Mouse (Mus musculus) heart, adult 2 months (tissue): ENCODE results near the gene Odf4. TPM values are rescaled to one million over a fixed set of nuclear protein-coding genes. Genes with fewer than 3 reads are reported as not detected.
"Not testable (repeated sequence)": the region's sequence is repeated elsewhere in the genome, so short reads cannot be mapped to it uniquely, and the experiment has no call there.

ENCODE experiments used
- DNase-seq, 2 experiments: peaks; one replicate each; pipeline ENCODE4 v3.0.0; 2021
- H3K27ac ChIP-seq: fragments of 200-600 bp; 2 replicates; pipeline ENCODE4 v1.8.1; 2022
- H3K27me3 ChIP-seq: fragments of 200-500 bp; 2 replicates; pipeline ENCODE4 v1.6.1; 2012; ENCODE audit warnings: mild to moderate bottlenecking, low read length, inconsistent platforms, mixed read lengths; ENCODE audit not compliant: control insufficient read depth, insufficient read depth
- H3K36me3 ChIP-seq: fragments of 200-500 bp; 2 replicates; pipeline ENCODE4 v1.6.1; 2012; ENCODE audit warnings: low read length, inconsistent platforms; ENCODE audit not compliant: control insufficient read depth, insufficient read depth
- H3K4me1 ChIP-seq: fragments of 200-500 bp; 2 replicates; pipeline ENCODE4 v1.6.1; 2011; ENCODE audit warnings: low read length; ENCODE audit not compliant: control insufficient read depth, insufficient read depth
- H3K4me3 ChIP-seq: fragments of 200-600 bp; 2 replicates; pipeline ENCODE4 v1.8.1; 2022
- H3K79me2 ChIP-seq: fragments of 200-500 bp; replicated peaks from 2 replicates; pipeline ENCODE4 v1.6.1; 2012; ENCODE audit warnings: mild to moderate bottlenecking, inconsistent platforms, low read length, moderate library complexity, mixed read lengths; ENCODE audit not compliant: control insufficient read depth, insufficient read depth
- H3K9ac ChIP-seq: fragments of 200-500 bp; 2 replicates; pipeline ENCODE4 v1.6.1; 2012; ENCODE audit warnings: low read depth, mild to moderate bottlenecking, control low read depth, inconsistent platforms, low read length, mixed read lengths
- CTCF ChIP-seq: fragments of 200-600 bp; IDR thresholded peaks from 2 replicates; pipeline ENCODE4 v1.8.1; 2022; ENCODE audit warnings: antibody characterized with exemption, mild to moderate bottlenecking, moderate library complexity
- EP300 ChIP-seq: fragments of 200-500 bp; IDR thresholded peaks from 2 replicates; pipeline ENCODE4 v1.6.1; 2011; ENCODE audit warnings: low read depth, low read length, control low read depth; ENCODE audit not compliant: insufficient read depth
- POLR2A ChIP-seq: fragments of 200-500 bp; IDR thresholded peaks from 2 replicates; pipeline ENCODE4 v1.6.1; 2011; ENCODE audit warnings: mild to moderate bottlenecking, low read depth, low read length, control low read depth; ENCODE audit not compliant: insufficient read depth
- WGBS: fragments of 180-500 bp; shearing (Covaris S2); methylation state at CpG from one replicate; pipeline ENCODE4 v1.1.7; 2018; 5-methylcytosine and 5-hydroxymethylcytosine counted together
- intact Hi-C: fragments of 180-260 bp; cut with DNase I; formaldehyde crosslinking; loops from one replicate; pipeline ENCODE4 v1.15.1; 2025
- polyA plus RNA-seq: library from polyadenylated mRNA; depleted of rRNA; stranded (reverse); fragments of >200 nt; gene quantifications from 2 replicates; pipeline ENCODE4 v1.2.3, GENCODE M21; 2012
- total RNA-seq, 2 experiments: library from RNA; stranded (reverse); gene quantifications; 2 replicates each; pipeline ENCODE4 v1.2.3; 2021

Gene Odf4
- total and polyA plus RNA-seq, 3 experiments: 0.25 TPM; not detected in 2

DNA sequence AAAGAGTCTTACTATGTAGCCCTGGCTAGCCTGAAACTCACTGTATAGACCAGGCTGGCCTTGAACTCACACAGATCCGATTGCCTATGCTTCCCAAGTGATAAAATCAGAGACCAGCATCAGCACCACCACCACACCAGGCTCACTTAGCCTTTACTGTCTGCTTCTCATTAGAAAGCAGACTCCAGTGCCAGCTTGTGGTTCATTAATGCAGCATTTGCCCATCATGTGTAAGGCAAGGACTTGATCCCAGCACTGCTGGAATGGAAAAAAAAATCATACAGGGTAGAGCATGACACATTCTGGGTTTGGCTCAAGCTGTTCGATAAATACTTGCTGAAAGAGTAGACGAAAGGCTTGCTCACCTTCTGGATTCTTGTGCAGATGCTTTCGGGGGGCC lies 19.1 kb upstream of the Odf4 start:
- Histone ChIP-seq H3K79me2 (no peaks in the 10 kb centered on the region), H3K9ac (no peak overlapping the region), H3K27ac (no peak overlapping the region), H3K4me3 (no peak overlapping the region), H3K36me3 (no peaks in the 10 kb centered on the region; the same call in 1 of the 2 replicates), H3K4me1 (no peaks in the 10 kb centered on the region; the same call in 1 of the 2 replicates), H3K27me3 (no peaks in the 10 kb centered on the region; the same call in 1 of the 2 replicates)
- 86% methylated on average over 4 of the region's 4 CpGs for WGBS
- TF ChIP-seq EP300: no peak
- TF ChIP-seq CTCF: no peak
- TF ChIP-seq POLR2A: no peak
- no peak for DNase-seq
- intact Hi-C loops: no loop called here

DNA sequence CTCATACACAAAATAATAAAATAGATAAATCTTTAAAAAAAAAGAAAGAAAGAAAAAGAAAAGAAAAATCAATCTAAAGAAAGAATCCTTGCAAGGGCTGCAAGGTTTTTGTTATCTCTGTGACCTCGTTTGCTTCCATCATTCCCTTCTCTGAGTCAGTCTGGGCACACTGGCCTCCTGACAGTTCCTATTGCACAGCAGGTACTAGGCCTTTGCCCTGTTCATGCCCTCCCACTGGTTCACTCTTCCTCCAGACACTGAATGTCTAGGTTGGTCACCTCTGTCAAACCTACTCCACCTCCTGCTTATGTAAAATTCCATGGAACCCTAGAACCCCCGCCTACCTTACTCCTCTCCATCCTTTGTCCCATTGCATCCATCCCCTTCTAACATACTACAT lies 18.4 kb upstream of the Odf4 start:
- H3K36me3 ChIP-seq: no peaks in the 10 kb centered on the region; the same call in 1 of the 2 replicates

DNA sequence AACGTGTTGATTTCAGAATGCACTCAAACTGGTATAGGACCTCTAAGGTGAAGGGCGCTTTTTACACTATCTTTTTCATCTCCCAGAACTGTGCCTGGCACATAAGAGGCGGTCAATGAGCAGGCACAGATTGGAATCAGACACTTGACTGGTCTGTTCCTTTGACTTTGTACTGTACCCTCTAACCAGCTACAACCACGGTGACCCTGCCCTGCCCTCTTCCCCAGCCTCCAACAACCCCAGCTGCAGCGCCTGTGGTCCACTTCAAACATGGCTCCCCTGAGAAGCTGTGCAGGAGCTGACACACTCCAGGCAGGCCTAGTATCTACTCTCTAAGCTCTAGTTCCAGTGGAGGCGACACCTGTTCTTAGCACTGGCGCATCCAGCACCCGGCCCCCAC lies 15.8 kb upstream of the Odf4 start:
- no peaks in the 10 kb centered on the region for H3K79me2 ChIP-seq
- TF ChIP-seq CTCF: no peak
- 0 out of 2 replicates have a peak, but pooled peaks have one; percentile 17 for TF ChIP-seq EP300
- no peak for TF ChIP-seq POLR2A
- H3K9ac ChIP-seq: no peak overlapping the region
- intact Hi-C loops: no loop called here
- no peaks in the 10 kb centered on the region for H3K36me3 ChIP-seq
- no peaks in the 10 kb centered on the region; the same call in 1 of the 2 replicates for H3K27me3 ChIP-seq
- no peak overlapping the region for H3K27ac ChIP-seq
- peaks cover 3% of the 10 kb centered on the region for H3K4me1 ChIP-seq
- DNase-seq: no peak
- 93% methylated on average over 8 of the region's 8 CpGs for WGBS
- no peak overlapping the region for H3K4me3 ChIP-seq

More for the DNA sequence above, 18.4 kb upstream of the Odf4 start:
- WGBS: 81% methylated on average over 2 of the region's 2 CpGs
- no peaks in the 10 kb centered on the region for H3K79me2 ChIP-seq
- H3K4me1 ChIP-seq: peaks cover 3% of the 10 kb centered on the region
- intact Hi-C loops: no loop called here
- no peak overlapping the region for H3K27ac ChIP-seq
- TF ChIP-seq POLR2A (no peak), EP300 (no peak), CTCF (no peak)
- no peak overlapping the region for H3K4me3 ChIP-seq
- H3K27me3 ChIP-seq: no peaks in the 10 kb centered on the region; the same call in 1 of the 2 replicates
- no peak for DNase-seq
- H3K9ac ChIP-seq: no peak overlapping the region

DNA sequence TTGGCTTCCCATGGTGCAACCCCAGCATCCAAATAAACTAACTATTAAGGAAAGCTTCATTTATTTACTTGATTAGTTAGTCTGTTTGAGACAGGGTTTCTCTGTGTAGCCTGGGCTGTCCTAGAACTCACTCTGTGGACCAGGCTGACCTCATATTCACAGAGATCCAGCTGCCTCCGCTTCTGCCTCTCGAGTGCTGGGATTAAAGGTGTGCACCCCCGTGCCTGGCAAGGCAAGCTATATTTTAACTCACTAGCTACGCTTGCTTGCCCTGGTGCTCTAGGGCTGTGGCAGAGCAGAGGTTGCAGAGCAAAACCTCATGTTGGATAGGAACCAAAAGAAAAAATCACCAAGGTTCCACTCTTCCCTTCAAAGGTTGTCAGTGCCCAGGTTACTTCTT lies 13.6 kb upstream of the Odf4 start:
- no peak overlapping the region for H3K9ac ChIP-seq
- H3K4me3 ChIP-seq: peak overlapping the region; percentile 46
- intact Hi-C loops: no loop called here
- peak overlapping the region; percentile 75 for H3K27ac ChIP-seq
- H3K4me1 ChIP-seq: peaks cover 3% of the 10 kb centered on the region
- 56% methylated on average over 4 of the region's 4 CpGs for WGBS
- H3K36me3 ChIP-seq: no peaks in the 10 kb centered on the region
- no peaks in the 10 kb centered on the region for H3K27me3 ChIP-seq
- TF ChIP-seq EP300 (no peak), CTCF (no peak), POLR2A (no peak)
- no peaks in the 10 kb centered on the region for H3K79me2 ChIP-seq
- DNase-seq: no peak

DNA sequence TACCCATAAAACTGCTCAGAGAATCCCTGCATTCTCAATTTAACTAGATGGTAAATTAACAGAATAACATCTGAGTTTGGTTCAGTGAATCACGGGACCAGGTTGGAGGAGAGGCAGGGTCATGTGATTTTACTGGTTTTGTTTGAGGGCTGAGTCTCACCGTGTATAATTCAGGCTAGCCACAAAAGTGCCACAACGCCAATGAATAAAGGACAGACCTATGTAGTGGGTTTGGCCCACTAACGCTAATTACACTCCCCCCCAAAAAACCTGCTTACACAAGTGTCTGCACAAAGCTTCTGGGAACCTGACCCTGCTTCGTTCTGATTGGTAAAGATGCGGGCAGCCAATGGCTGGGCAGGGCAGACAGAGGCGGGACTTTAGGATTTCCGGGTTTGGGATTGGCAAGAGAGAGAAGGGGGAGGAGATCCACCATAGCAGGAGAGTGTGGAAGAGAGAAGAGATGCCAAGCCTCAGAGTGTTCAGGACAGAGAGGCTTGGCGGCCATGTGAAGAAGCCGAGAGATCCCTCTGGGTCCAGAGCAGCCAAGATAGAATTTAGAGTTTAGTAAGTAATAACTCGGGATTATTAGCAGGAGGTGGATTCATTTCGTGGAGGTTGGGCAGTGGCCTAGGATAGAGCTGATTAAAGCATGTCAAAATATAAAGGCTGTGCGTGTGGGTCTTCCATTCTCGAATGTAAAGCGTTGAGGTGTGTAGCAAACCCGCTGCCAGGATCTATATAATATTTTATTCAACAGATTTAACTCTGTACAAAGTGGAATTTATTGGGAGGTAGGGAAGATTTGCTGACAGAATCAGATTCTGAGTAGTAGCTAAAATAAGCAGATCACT lies 12.8 kb upstream of the Odf4 start:
- H3K36me3 ChIP-seq: no peaks in the 10 kb centered on the region
- peak; percentile 85 to 90 for DNase-seq
- peak overlapping the region; percentile 49 for H3K9ac ChIP-seq
- H3K27me3 ChIP-seq: no peaks in the 10 kb centered on the region
- no peaks in the 10 kb centered on the region for H3K79me2 ChIP-seq
- peak overlapping the region; percentile 75 for H3K27ac ChIP-seq
- intact Hi-C loops: no loop called here
- 2% methylated on average over 16 of the region's 16 CpGs for WGBS
- TF ChIP-seq POLR2A: peak; percentile 81
- 0 out of 2 replicates have a peak, but pooled peaks have one; percentile 19 for TF ChIP-seq EP300
- no peak for TF ChIP-seq CTCF
- peak overlapping the region; percentile 46 for H3K4me3 ChIP-seq
- peaks cover 3% of the 10 kb centered on the region for H3K4me1 ChIP-seq

DNA sequence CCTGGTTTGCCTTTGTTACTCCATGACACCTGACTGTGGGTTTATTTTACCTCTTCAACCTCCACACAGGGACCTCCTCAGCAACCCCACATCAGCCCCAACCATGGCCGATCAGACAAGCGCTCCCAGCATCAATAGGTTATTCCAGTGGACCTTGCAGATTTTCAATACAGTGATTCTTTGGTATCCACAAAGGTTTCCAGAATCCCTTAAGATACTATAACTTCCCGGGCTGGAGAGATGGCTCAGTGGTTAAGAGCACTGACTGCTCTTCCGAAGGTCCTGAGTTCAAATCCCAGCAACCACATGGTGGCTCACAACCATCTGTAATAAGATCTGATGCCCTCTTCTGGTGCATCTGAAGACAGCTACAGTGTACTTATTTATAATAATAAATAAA lies 10.1 kb upstream of the Odf4 start:
- WGBS: 84% methylated on average over 4 of the region's 4 CpGs
- H3K79me2 ChIP-seq: not testable (repeated sequence)

More for the DNA sequence above, 10.1 kb upstream of the Odf4 start:
- H3K4me3 ChIP-seq, H3K27ac ChIP-seq, intact Hi-C loops, H3K27me3 ChIP-seq, H3K36me3 ChIP-seq, H3K9ac ChIP-seq, H3K4me1 ChIP-seq, DNase-seq: not testable (repeated sequence)
